Mouse (Mus musculus) spleen, adult 2 months (tissue): Measurements from ENCODE around the gene Wdr74.

ENCODE experiments used
- CTCF ChIP-seq: fragments of 200-500 bp; IDR thresholded peaks from 2 replicates; pipeline ENCODE4 v1.5.1; 2011; ENCODE audit warnings: mild to moderate bottlenecking, inconsistent platforms; ENCODE audit not compliant: insufficient read depth, insufficient read length, insufficient replicate concordance; ENCODE audit errors: extremely low read depth
- POLR2A ChIP-seq: fragments of 200-500 bp; IDR thresholded peaks from 2 replicates; pipeline ENCODE4 v1.6.1; 2011; ENCODE audit warnings: low read depth, low read length, inconsistent platforms

DNA sequence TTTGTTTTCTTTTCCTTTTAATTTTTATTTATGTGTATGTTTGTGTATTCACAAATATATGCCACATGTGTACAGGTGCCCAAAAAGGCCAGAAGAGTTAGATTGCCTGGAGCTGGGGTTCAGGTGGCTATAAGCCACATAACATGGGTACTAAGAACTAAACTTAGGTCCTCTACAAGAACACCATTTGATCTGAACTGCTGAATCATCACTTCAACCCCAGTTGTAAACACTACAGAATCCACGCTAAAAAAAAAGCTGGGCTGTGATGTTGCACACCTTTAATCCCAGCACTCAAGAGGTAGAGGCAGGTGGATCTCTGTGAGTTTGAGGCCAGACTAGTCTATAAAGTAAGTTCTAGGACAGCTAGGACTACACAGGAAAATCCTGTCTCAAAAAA lies 14.2 kb upstream of the Wdr74 start:
- TF ChIP-seq CTCF: no peak
- TF ChIP-seq POLR2A: no peak
